Mouse (Mus musculus): Measurements from ENCODE around the gene Cgn. TPM values are rescaled to one million over a fixed set of nuclear protein-coding genes. Genes with fewer than 3 reads are reported as not detected.
A peak's percentile ranks its signal among the peaks of the same experiment; 100 is the strongest.

Cgn gene
- polyA plus RNA-seq, 1 experiment from 2014 or later = 18.3 TPM

DNA sequence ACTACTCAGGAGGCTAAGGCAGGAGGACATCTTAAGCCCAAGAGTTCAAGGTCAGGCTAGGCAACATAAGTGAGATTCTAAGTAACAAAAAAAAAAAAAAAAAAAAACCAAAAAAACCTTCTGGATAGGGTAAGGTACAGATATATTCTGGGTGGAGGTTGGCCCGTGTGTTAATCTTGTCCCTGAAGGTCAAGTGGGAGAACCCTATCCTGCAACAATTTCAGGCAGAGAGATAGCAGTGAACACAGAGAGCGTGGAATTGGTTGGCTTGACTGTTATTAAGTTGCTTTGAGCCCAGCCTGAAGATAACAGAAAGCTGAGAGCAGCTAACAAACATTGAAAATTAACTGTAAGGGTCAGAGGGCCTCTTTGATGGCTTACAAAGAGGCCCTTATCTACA, 7.4 kb upstream of the Cgn start:
- Histone ChIP-seq H3K4me2 (no peak overlapping the region), H3K9ac (no peak overlapping the region), H3K4me1 (ENCODE audit: insufficient read depth) (no peaks in the 10 kb centered on the region), H3K27me3 (ENCODE audit: insufficient read depth, low read length) (no peaks in the 10 kb centered on the region), H3K9me3 (ENCODE audit: low read depth, low read length) (no peaks in the 10 kb centered on the region), H3K36me3 (ENCODE audit: insufficient read depth) (no peaks in the 10 kb centered on the region), H3K4me3 (ENCODE audit: low read depth, low read length) (no peak overlapping the region), H3K27ac (ENCODE audit: low read depth) (no peak overlapping the region)
- ATAC-seq (ENCODE audit: insufficient read depth) = no peak
- DNase-seq = no peak
- TF ChIP-seq CTCF (IDR thresholded peaks at IDR 0.05; ENCODE audit: low read depth) = no peak
- 54% methylated on average over 2 of the region's 2 CpGs for WGBS

DNA sequence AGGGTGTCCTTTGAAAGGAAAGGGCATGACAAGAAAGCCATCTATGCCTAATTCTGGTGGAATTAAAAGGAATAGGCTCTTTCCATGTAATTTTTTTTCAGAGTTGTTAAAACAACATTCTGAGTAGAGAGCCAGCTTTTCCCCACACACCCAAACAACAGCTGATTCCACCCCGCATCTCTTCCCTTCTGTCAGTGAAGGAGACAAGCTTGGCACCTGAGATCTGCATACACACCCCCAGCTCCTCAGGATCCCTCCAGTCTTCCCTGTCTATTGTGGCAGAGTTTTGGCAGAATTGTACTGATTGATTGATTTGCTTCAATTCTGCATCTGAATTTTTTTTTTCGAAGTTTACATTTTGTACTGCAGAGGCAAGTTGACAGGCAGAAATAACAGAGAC, 6.0 kb upstream of the Cgn start:
- 81% methylated on average over 2 of the region's 2 CpGs for WGBS
- Histone ChIP-seq H3K4me2 (no peak overlapping the region), H3K36me3 (ENCODE audit: insufficient read depth) (no peaks in the 10 kb centered on the region), H3K4me3 (ENCODE audit: low read depth, low read length) (no peak overlapping the region), H3K9me3 (ENCODE audit: low read depth, low read length) (no peaks in the 10 kb centered on the region), H3K27me3 (ENCODE audit: insufficient read depth, low read length) (no peaks in the 10 kb centered on the region), H3K9ac (no peak overlapping the region), H3K4me1 (ENCODE audit: insufficient read depth) (no peaks in the 10 kb centered on the region), H3K27ac (ENCODE audit: low read depth) (no peak overlapping the region)
- no peak for ATAC-seq (ENCODE audit: insufficient read depth)
- no peak for TF ChIP-seq CTCF (IDR thresholded peaks at IDR 0.05; ENCODE audit: low read depth)
- no peak for DNase-seq

DNA sequence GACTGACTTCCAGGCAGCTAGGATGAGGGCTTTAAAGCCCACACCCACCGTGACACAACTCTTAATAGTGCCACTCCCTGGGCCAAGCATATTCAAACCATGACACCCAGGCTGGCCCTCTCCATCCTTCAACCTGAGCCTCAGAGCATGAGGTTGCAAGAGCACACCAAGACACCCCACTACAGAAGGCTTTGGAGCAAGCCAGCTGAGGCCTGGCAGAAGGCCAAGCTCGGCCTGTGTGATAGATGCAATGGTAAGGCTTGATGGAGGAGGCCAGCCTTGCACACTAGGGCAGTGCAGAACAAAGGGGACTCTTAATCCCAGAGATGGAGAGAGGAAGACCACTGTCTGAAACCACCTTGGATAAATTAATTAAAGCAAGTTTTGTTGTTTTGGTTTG, 3.2 kb upstream of the Cgn start:
- H3K4me2 ChIP-seq = no peak overlapping the region
- no peak overlapping the region for H3K27ac ChIP-seq (ENCODE audit: low read depth)
- no peaks in the 10 kb centered on the region for H3K9me3 ChIP-seq (ENCODE audit: low read depth, low read length)
- H3K27me3 ChIP-seq (ENCODE audit: insufficient read depth, low read length) = no peaks in the 10 kb centered on the region
- H3K4me1 ChIP-seq (ENCODE audit: insufficient read depth) = no peaks in the 10 kb centered on the region
- TF ChIP-seq CTCF (IDR thresholded peaks at IDR 0.05; ENCODE audit: low read depth) = no peak
- H3K4me3 ChIP-seq (ENCODE audit: low read depth, low read length) = no peak overlapping the region
- H3K9ac ChIP-seq = no peak overlapping the region
- H3K36me3 ChIP-seq (ENCODE audit: insufficient read depth) = no peaks in the 10 kb centered on the region
- DNase-seq = peak; percentile 73
- 64% methylated on average over 2 of the region's 2 CpGs for WGBS
- ATAC-seq (ENCODE audit: insufficient read depth) = no peak

DNA sequence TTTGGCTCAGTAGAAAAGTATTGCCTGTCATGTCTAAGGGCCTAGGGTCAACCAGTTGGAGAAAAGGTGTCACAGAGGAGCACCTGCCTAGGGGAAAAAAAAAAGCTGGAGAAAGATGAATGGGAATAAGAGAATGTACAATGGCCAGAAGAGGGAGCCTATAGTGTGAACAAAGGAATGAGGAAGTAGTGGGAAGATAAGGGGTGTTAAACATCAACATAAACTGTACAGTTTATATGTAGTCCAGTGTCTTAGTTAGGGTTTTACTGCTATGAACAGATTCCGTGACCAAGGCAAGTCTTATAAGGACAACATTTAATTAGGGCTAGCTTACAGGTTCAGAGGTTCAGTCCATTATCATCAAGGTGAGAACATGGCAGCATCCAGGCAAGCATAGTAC, 2.8 kb upstream of the Cgn start:
- Histone ChIP-seq H3K4me1 (ENCODE audit: insufficient read depth) (no peaks in the 10 kb centered on the region), H3K27me3 (ENCODE audit: insufficient read depth, low read length) (no peaks in the 10 kb centered on the region), H3K27ac (ENCODE audit: low read depth) (no peak overlapping the region), H3K9ac (no peak overlapping the region), H3K4me3 (ENCODE audit: low read depth, low read length) (no peak overlapping the region), H3K9me3 (ENCODE audit: low read depth, low read length) (no peaks in the 10 kb centered on the region), H3K36me3 (ENCODE audit: insufficient read depth) (no peaks in the 10 kb centered on the region), H3K4me2 (no peak overlapping the region)
- ATAC-seq (ENCODE audit: insufficient read depth) (no peak), DNase-seq (no peak)
- 93% methylated on average over 1 of the region's 1 CpGs for WGBS
- no peak for TF ChIP-seq CTCF (IDR thresholded peaks at IDR 0.05; ENCODE audit: low read depth)

DNA sequence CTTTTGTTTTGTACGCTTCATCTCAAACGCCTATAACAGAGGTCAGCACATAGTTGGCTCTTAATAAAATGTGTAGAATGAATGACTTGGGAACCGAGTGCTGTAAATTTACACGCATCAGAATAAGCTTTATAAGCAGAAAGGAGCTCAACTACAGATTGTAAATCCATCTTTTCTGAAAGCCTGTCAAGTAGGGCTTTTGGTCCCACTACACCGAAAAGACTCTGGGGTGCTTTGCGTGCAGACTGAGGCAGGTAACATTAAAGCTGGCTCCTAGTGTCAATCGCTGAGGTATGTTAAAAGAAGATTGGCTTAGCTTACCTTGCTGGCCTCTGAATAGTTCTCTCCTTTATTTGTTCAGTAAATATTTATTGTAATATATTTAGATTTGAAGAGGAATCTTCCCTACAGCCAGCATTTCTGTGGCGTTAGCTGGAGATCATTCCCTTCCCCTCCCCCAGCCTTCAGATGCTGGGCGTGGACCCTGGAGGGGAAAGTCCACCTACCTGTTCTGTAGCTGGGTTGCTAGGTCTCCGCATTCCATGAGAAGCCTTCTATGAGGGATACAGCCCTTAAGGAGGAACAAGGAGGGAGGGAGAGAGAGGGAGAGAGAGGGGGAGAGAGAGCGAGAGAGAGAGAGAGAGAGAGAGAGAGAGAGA, 959 bp upstream of the Cgn start:
- Histone ChIP-seq H3K4me2 (peak overlapping the region; percentile 71), H3K27me3 (ENCODE audit: insufficient read depth, low read length) (no peaks in the 10 kb centered on the region), H3K36me3 (ENCODE audit: insufficient read depth) (no peaks in the 10 kb centered on the region), H3K27ac (ENCODE audit: low read depth) (peak overlapping the region; percentile 83), H3K9me3 (ENCODE audit: low read depth, low read length) (no peaks in the 10 kb centered on the region), H3K4me3 (ENCODE audit: low read depth, low read length) (peak overlapping the region; percentile 45), H3K9ac (peak overlapping the region; percentile 55; the same call in 1 of the 2 replicates), H3K4me1 (ENCODE audit: insufficient read depth) (no peaks in the 10 kb centered on the region)
- TF ChIP-seq CTCF (IDR thresholded peaks at IDR 0.05; ENCODE audit: low read depth) = no peak
- DNase-seq (peak; percentile 59), ATAC-seq (ENCODE audit: insufficient read depth) (no peak)
- WGBS = 2% methylated on average over 10 of the region's 11 CpGs

DNA sequence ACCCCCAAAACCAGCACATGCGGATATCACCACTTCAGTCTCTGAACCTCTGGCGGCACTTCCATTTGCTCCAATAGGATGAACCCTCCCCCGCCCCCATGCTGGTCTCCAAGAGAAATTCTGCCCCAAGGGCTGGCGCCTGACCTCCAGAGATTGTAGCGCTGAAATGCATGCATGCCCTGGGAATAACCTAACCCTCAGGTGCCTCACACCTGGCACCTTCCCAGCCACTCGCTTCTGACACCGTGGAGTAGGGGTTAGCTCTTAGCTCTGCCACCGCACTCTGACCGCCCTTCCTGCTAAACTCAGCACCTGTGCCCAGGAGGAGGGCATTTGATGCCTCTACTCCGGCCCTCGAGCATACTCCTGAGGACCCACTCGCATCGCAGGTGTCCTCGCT, 334 bp downstream of the Cgn start:
- no peak for TF ChIP-seq CTCF (IDR thresholded peaks at IDR 0.05; ENCODE audit: low read depth)
- Histone ChIP-seq H3K27me3 (ENCODE audit: insufficient read depth, low read length) (no peaks in the 10 kb centered on the region), H3K9ac (peak overlapping the region; percentile 19; the same call in 1 of the 2 replicates), H3K4me2 (peak overlapping the region; percentile 71), H3K4me1 (ENCODE audit: insufficient read depth) (no peaks in the 10 kb centered on the region), H3K4me3 (ENCODE audit: low read depth, low read length) (peak overlapping the region; percentile 45), H3K36me3 (ENCODE audit: insufficient read depth) (no peaks in the 10 kb centered on the region), H3K27ac (ENCODE audit: low read depth) (no peak overlapping the region), H3K9me3 (ENCODE audit: low read depth, low read length) (no peaks in the 10 kb centered on the region)
- 1% methylated on average over 14 of the region's 14 CpGs for WGBS
- ATAC-seq (ENCODE audit: insufficient read depth) = no peak
- peak; percentile 19 for DNase-seq

DNA sequence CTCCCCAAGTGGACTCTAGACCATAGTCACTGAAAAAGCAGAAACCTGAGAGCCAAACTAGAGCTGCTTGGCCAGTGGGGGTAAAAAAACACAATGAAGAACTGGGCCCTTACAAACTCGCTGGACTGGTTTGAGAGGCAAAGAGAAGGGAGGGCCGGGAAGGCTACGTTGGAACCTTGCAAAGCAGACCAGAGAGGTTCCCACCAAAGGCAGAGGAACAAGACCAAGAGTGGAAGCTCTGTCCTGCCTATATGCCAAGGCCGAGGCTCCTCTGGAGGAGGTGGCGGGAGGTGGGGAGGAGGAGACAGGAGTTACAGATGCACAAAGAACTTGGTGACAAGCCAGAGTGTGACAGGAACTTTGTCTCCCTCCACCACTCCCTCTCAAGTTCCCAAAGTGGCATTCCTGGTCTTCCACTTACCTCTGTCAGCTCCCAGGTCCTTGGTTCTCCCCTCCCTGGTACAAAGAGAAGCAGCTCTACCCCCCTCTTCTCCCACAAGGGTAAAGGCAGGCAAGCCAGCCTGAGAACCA, 2.1 kb downstream of the Cgn start:
- 31% methylated on average over 5 of the region's 5 CpGs for WGBS
- Histone ChIP-seq H3K36me3 (ENCODE audit: insufficient read depth) (0 out of 2 replicates have a peak, but pooled peaks cover 2% of the 10 kb centered on the region), H3K4me1 (ENCODE audit: insufficient read depth) (no peaks in the 10 kb centered on the region), H3K4me3 (ENCODE audit: low read depth, low read length) (peak overlapping the region; percentile 18), H3K27me3 (ENCODE audit: insufficient read depth, low read length) (no peaks in the 10 kb centered on the region), H3K27ac (ENCODE audit: low read depth) (peak overlapping the region; percentile 86), H3K4me2 (peak overlapping the region; percentile 71), H3K9ac (0 out of 2 replicates have a peak overlapping the region, but pooled peaks have one; percentile 1), H3K9me3 (ENCODE audit: low read depth, low read length) (no peaks in the 10 kb centered on the region)
- peak; percentile 71 for DNase-seq
- TF ChIP-seq CTCF (IDR thresholded peaks at IDR 0.05; ENCODE audit: low read depth) = no peak
- ATAC-seq (ENCODE audit: insufficient read depth) = no peak

Data from lung, embryonic 14.5 days (tissue).